Mouse (Mus musculus): Measurements from ENCODE around the gene Dus3l. TPM values are rescaled to one million over a fixed set of nuclear protein-coding genes. Genes with fewer than 3 reads are reported as not detected.

Gene Dus3l
- polyA plus RNA-seq, 1 experiment from 2014 or later = 31.7 TPM

DNA sequence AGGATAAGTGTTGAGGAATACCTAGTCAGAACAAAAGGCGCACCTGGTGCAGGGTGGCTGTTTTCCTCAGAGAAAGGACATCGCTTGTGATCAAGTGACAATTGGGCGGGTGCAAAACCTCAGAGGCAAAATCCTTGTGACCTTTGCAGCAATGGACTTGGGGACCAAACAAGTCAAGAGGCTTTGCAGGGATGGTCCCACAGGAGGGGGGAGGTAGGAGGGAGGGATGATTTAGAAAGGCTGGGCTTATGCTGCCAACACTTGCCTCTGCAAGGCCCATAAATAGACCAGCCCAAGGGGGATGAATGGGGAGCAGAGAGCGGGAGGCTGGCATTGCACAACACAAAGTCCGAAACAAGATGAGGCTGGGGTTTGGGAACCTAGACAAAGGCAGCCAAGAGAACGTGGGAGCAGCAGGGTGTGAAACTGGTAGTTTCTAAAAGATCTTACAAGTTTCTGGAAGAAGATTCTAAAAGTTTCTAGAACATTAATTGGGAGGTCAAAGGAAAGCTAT, 54.5 kb downstream of the Dus3l start:
- ATAC-seq (replicated peaks; ENCODE audit: extremely low read depth, insufficient read depth, low FRiP score) = peak; percentile 37; the same call in 1 of the 2 replicates

More for the DNA sequence above, 54.5 kb downstream of the Dus3l start:
- peak overlapping the region; percentile 67 for H3K27ac ChIP-seq (ENCODE audit: low read length)
- H3K9ac ChIP-seq (ENCODE audit: low read length) = peak overlapping the region; percentile 33; the same call in 1 of the 2 replicates
- H3K27me3 ChIP-seq (ENCODE audit: control insufficient read depth, insufficient read depth, low read length) = no peaks in the 10 kb centered on the region
- H3K9me3 ChIP-seq (replicated peaks; ENCODE audit: control insufficient read depth, low read length) = no peaks in the 10 kb centered on the region
- no peaks in the 10 kb centered on the region for H3K36me3 ChIP-seq (ENCODE audit: control insufficient read depth, insufficient read depth)
- WGBS = 57% methylated on average over 6 of the region's 6 CpGs
- H3K4me1 ChIP-seq (ENCODE audit: control insufficient read depth, insufficient read depth, low read length) = peaks cover 22% of the 10 kb centered on the region
- H3K4me3 ChIP-seq (ENCODE audit: low read length) = no peak overlapping the region
- H3K4me2 ChIP-seq (ENCODE audit: low read depth, low read length) = 0 out of 2 replicates have a peak overlapping the region, but pooled peaks have one; percentile 18

Other genes with a start within 250 kb of the Dus3l start
- 0.62 and 1.2 TPM in 2 replicates for gene Gm20219, start 210.4 kb upstream of the Dus3l start, polyA plus RNA-seq (2015; fragmentation: Nextera tagmentation; extraction: Ambion mirVana)
- gene Safb2, start 180.2 kb upstream of the Dus3l start, polyA plus RNA-seq (2015; fragmentation: Nextera tagmentation; extraction: Ambion mirVana) = 57.6 and 60.6 TPM in 2 replicates
- 76.5 and 92.3 TPM in 2 replicates for gene Safb, start 179.9 kb upstream of the Dus3l start, polyA plus RNA-seq (2015; fragmentation: Nextera tagmentation; extraction: Ambion mirVana)
- gene 2410015M20Rik, start 155.0 kb upstream of the Dus3l start, polyA plus RNA-seq (2015; fragmentation: Nextera tagmentation; extraction: Ambion mirVana) = 329 and 345 TPM in 2 replicates
- 1,106 and 1,159 TPM in 2 replicates for gene Rpl36, start 151.3 kb upstream of the Dus3l start, polyA plus RNA-seq (2015; fragmentation: Nextera tagmentation; extraction: Ambion mirVana)
- 60.7 and 62.5 TPM in 2 replicates for gene Lonp1, start 137.9 kb upstream of the Dus3l start, polyA plus RNA-seq (2015; fragmentation: Nextera tagmentation; extraction: Ambion mirVana)
- gene Catsperd, start 136.6 kb upstream of the Dus3l start, polyA plus RNA-seq (2015; fragmentation: Nextera tagmentation; extraction: Ambion mirVana) = 0.29 and 0.31 TPM in 2 replicates
- gene Ranbp3, start 91.5 kb upstream of the Dus3l start, polyA plus RNA-seq (2015; fragmentation: Nextera tagmentation; extraction: Ambion mirVana) = 63.1 and 64.3 TPM in 2 replicates
- gene Ndufa11, start 47.0 kb upstream of the Dus3l start, polyA plus RNA-seq (2015; fragmentation: Nextera tagmentation; extraction: Ambion mirVana) = 1,043 and 1,129 TPM in 2 replicates
- 12.8 and 14.6 TPM in 2 replicates for gene Vmac, start 46.7 kb upstream of the Dus3l start, polyA plus RNA-seq (2015; fragmentation: Nextera tagmentation; extraction: Ambion mirVana)
- gene Nrtn, start 7.2 kb upstream of the Dus3l start, polyA plus RNA-seq (2015; fragmentation: Nextera tagmentation; extraction: Ambion mirVana) = 21.2 and 23.9 TPM in 2 replicates
- 0.59 and 1.2 TPM in 2 replicates for gene Prr22, start 5.5 kb downstream of the Dus3l start, polyA plus RNA-seq (2015; fragmentation: Nextera tagmentation; extraction: Ambion mirVana)
- 6.2 and 6.8 TPM in 2 replicates for gene Rfx2, start 66.3 kb downstream of the Dus3l start, polyA plus RNA-seq (2015; fragmentation: Nextera tagmentation; extraction: Ambion mirVana)
- gene Acsbg2, start 109.7 kb downstream of the Dus3l start, polyA plus RNA-seq (2015; fragmentation: Nextera tagmentation; extraction: Ambion mirVana) = not detected in 2 replicates
- 0.30 and 0.61 TPM in 2 replicates for gene 1700061G19Rik, start 110.7 kb downstream of the Dus3l start, polyA plus RNA-seq (2015; fragmentation: Nextera tagmentation; extraction: Ambion mirVana)
- gene Mllt1, start 170.7 kb downstream of the Dus3l start, polyA plus RNA-seq (2015; fragmentation: Nextera tagmentation; extraction: Ambion mirVana) = 26.4 and 31.1 TPM in 2 replicates
- gene Acer1, start 217.4 kb downstream of the Dus3l start, polyA plus RNA-seq (2015; fragmentation: Nextera tagmentation; extraction: Ambion mirVana) = 0.05 TPM in 1 of 2 replicates, not detected in the other
- 117 and 129 TPM in 2 replicates for gene Clpp, start 225.5 kb downstream of the Dus3l start, polyA plus RNA-seq (2015; fragmentation: Nextera tagmentation; extraction: Ambion mirVana)
- gene Alkbh7, start 232.6 kb downstream of the Dus3l start, polyA plus RNA-seq (2015; fragmentation: Nextera tagmentation; extraction: Ambion mirVana) = 56.4 and 59.6 TPM in 2 replicates
- 0.34 TPM in 1 of 2 replicates, not detected in the other for gene Pspn, start 235.3 kb downstream of the Dus3l start, polyA plus RNA-seq (2015; fragmentation: Nextera tagmentation; extraction: Ambion mirVana)
- 44.1 and 45.6 TPM in 2 replicates for gene Gtf2f1, start 246.5 kb downstream of the Dus3l start, polyA plus RNA-seq (2015; fragmentation: Nextera tagmentation; extraction: Ambion mirVana)
- gene Gm17949, start 246.7 kb downstream of the Dus3l start, polyA plus RNA-seq (2015; fragmentation: Nextera tagmentation; extraction: Ambion mirVana) = 0.32 and 0.41 TPM in 2 replicates